Mouse (Mus musculus): ENCODE results near the gene Xylt1. TPM values are rescaled to one million over a fixed set of nuclear protein-coding genes. Genes with fewer than 3 reads are reported as not detected.

Xylt1 gene
- total RNA-seq (2021), result 1 to 10 TPM; 3.9 to 4.3 TPM
- long read RNA-seq, experiment 1, result 0 reads
- long read RNA-seq, experiment 2, partial matches to known transcripts, result 0 of 1 reads
- long read RNA-seq, experiment 2, other reads (novel, unspliced or antisense), result 1 of 1 reads

- intact Hi-C loops (cut with DNase I), result loop anchor here (5.0 kb wide), 4 partner anchors 92 to 722 kb away; no protein-coding TSS in a partner anchor
- DNase-seq, result peak; percentile 82 to 89
Observed at GRCm38 (mm10) chr7:117380418-117381187, at the start of gene Xylt1. Gene Xylt1, plus strand, starts transcription at chr7:117380979.

- intact Hi-C loops (cut with DNase I), result no loop called here
- DNase-seq, result no peak
Observed at GRCm38 (mm10) chr7:117333936-117334335, 46.8 kb upstream of the Xylt1 start.

- no peak for DNase-seq
- intact Hi-C loops (cut with DNase I), result no loop called here
Observed at GRCm38 (mm10) chr7:117356316-117356715, 24.5 kb upstream of the Xylt1 start.

GRCm38 (mm10) chr7:117357425-117358194 lies 23.2 kb upstream of the Xylt1 start:
- intact Hi-C loops (cut with DNase I), result no loop called here
- DNase-seq, result no peak

- intact Hi-C loops (cut with DNase I), result no loop called here
- no peak for DNase-seq
Observed at GRCm38 (mm10) chr7:117361281-117361680, 19.5 kb upstream of the Xylt1 start.

- DNase-seq, result no peak
- intact Hi-C loops (cut with DNase I), result no loop called here
Observed at GRCm38 (mm10) chr7:117362493-117362892, 18.3 kb upstream of the Xylt1 start.

- no peak for DNase-seq
- intact Hi-C loops (cut with DNase I), result no loop called here
Observed at GRCm38 (mm10) chr7:117368647-117369289, 12.0 kb upstream of the Xylt1 start.

- DNase-seq, result no peak
- intact Hi-C loops (cut with DNase I), result no loop called here
Observed at GRCm38 (mm10) chr7:117369290-117369941, 11.4 kb upstream of the Xylt1 start.

GRCm38 (mm10) chr7:117375886-117376309 lies 4.9 kb upstream of the Xylt1 start:
- intact Hi-C loops (cut with DNase I), result loop anchor here (2.0 to 5.0 kb wide), 3 partner anchors 74 to 731 kb away; no protein-coding TSS in a partner anchor
- peak; percentile 69 to 83 for DNase-seq

- no peak for DNase-seq
- intact Hi-C loops (cut with DNase I), result loop anchor here (2.0 to 5.0 kb wide), 2 partner anchors 75 to 732 kb away; no protein-coding TSS in a partner anchor
Observed at GRCm38 (mm10) chr7:117377138-117377537, 3.6 kb upstream of the Xylt1 start.

GRCm38 (mm10) chr7:117380036-117380417 lies 752 bp upstream of the Xylt1 start:
- DNase-seq, result peak in 1 of 2 experiments; percentile 18
- intact Hi-C loops (cut with DNase I), result loop anchor here (5.0 kb wide), 4 partner anchors 92 to 722 kb away; no protein-coding TSS in a partner anchor

- DNase-seq, result peak in 1 of 2 experiments; percentile 58
- intact Hi-C loops (cut with DNase I), result loop anchor here (5.0 kb wide), 4 partner anchors 91 to 721 kb away; no protein-coding TSS in a partner anchor
Observed at GRCm38 (mm10) chr7:117381188-117381981, 606 bp downstream of the Xylt1 start.

- intact Hi-C loops (cut with DNase I), result loop anchor here (2.0 to 5.0 kb wide), 5 partner anchors 90 to 720 kb away; no protein-coding TSS in a partner anchor
- DNase-seq, result no peak
Observed at GRCm38 (mm10) chr7:117382006-117382405, 1.2 kb downstream of the Xylt1 start.

- intact Hi-C loops (cut with DNase I), result loop anchor here (2.0 to 5.0 kb wide), 5 partner anchors 89 to 719 kb away; no protein-coding TSS in a partner anchor
- DNase-seq, result peak; percentile 50 to 67
Observed at GRCm38 (mm10) chr7:117383147-117383940, 2.6 kb downstream of the Xylt1 start.

GRCm38 (mm10) chr7:117386376-117386775 lies 5.6 kb downstream of the Xylt1 start:
- intact Hi-C loops (cut with DNase I), result no loop called here
- DNase-seq, result no peak

GRCm38 (mm10) chr7:117388284-117388988 lies 7.7 kb downstream of the Xylt1 start:
- intact Hi-C loops (cut with DNase I), result no loop called here
- DNase-seq, result no peak

GRCm38 (mm10) chr7:117389048-117389447 lies 8.3 kb downstream of the Xylt1 start:
- intact Hi-C loops (cut with DNase I), result no loop called here
- DNase-seq, result no peak

Measured in heart, postnatal 14 days (tissue).